9 mouse cellular contexts compared by ENCODE assay signal in the genomic region with DNA sequence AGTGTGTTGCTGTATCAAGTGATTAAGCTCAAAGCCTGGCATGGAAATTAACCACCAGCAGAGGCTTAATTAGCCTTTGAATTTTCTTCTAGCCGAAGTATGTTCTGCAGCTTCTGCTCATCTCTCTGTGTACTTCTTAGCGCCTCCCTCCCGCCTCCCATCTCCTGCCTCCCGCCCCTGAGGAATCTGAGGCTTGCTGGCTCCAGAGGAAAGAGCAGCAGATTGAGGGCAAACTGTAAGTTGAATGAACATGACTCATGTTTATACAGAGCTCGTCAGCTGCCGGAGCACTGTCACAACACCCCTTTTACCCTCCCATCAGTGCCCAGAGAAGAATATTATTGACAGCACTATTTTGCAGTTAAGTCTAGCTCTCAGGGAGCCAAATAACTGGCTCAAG. TPM values are rescaled to one million over a fixed set of nuclear protein-coding genes. Genes with fewer than 3 reads are reported as not detected.
A peak's percentile ranks its signal among the peaks of the same experiment; 100 is the strongest.
DNase-seq lines count a peak whose midpoint lies in the region; ATAC-seq lines count a peak whose summit lies in the region.
"Had no signal": no experiment of that assay in that cellular context is flagged by ENCODE, and none has a peak within 500 bp of the region (broad histone marks: within the 10 kb centered on the region; RNA-seq: fewer than 3 reads in every experiment).

No protein-coding gene starts in this region.

- peak; percentile 24 for DNase-seq in ovary, adult 18-20 months (ENCODE audit: low spot score)
- no peak for DNase-seq in ovary, postnatal 10 days (ENCODE audit: low spot score)
- peak; percentile 26 for DNase-seq in embryonic facial prominence, embryonic 10.5 days (ENCODE audit: low spot score)
- DNase-seq in right cerebral cortex, postnatal 25 days: peak; percentile 39
- DNase-seq in heart, adult 9 months (ENCODE audit: low spot score in 2 of 2): no peak

- peak; percentile 48 for ATAC-seq in hindbrain, embryonic 16.5 days
- ATAC-seq in hindbrain, embryonic 12.5 days (ENCODE audit: low FRiP score): no peak
- no peak; the same call in 1 of the 2 replicates for ATAC-seq in intestine, embryonic 15.5 days

- no peaks in the 10 kb centered on the region for H3K27me3 ChIP-seq in hindbrain, embryonic 16.5 days (replicated peaks; ENCODE audit: control insufficient read depth, insufficient read depth, low read length)
- H3K27me3 ChIP-seq in hindbrain, embryonic 12.5 days: no peaks in the 10 kb centered on the region
- H3K27me3 ChIP-seq in embryonic facial prominence, embryonic 10.5 days (replicated peaks; ENCODE audit: low read depth, poor library complexity, severe bottlenecking): no peaks in the 10 kb centered on the region
- H3K27me3 ChIP-seq in intestine, embryonic 15.5 days (replicated peaks): no peaks in the 10 kb centered on the region

- no peaks in the 10 kb centered on the region for H3K36me3 ChIP-seq in hindbrain, embryonic 16.5 days (ENCODE audit: control insufficient read depth, insufficient read depth, low read length)
- no peaks in the 10 kb centered on the region for H3K36me3 ChIP-seq in hindbrain, embryonic 12.5 days
- no peaks in the 10 kb centered on the region for H3K36me3 ChIP-seq in embryonic facial prominence, embryonic 10.5 days (replicated peaks)
- no peaks in the 10 kb centered on the region for H3K36me3 ChIP-seq in intestine, embryonic 15.5 days

- no peak overlapping the region for H3K4me3 ChIP-seq in hindbrain, embryonic 16.5 days (ENCODE audit: low read length)
- no peak overlapping the region for H3K4me3 ChIP-seq in hindbrain, embryonic 12.5 days
- H3K4me3 ChIP-seq in embryonic facial prominence, embryonic 10.5 days: no peak overlapping the region
- no peak overlapping the region for H3K4me3 ChIP-seq in intestine, embryonic 15.5 days (replicated peaks)

- H3K4me1 ChIP-seq in hindbrain, embryonic 16.5 days (ENCODE audit: control insufficient read depth, insufficient read depth, low read depth, low read length): no peaks in the 10 kb centered on the region
- H3K4me1 ChIP-seq in hindbrain, embryonic 12.5 days: peaks cover 9% of the 10 kb centered on the region; the same call in 1 of the 2 replicates
- peaks cover 17% of the 10 kb centered on the region for H3K4me1 ChIP-seq in embryonic facial prominence, embryonic 10.5 days
- H3K4me1 ChIP-seq in intestine, embryonic 15.5 days (replicated peaks): peaks cover 3% of the 10 kb centered on the region; the same call in 1 of the 2 replicates

- no peak overlapping the region for H3K9ac ChIP-seq in hindbrain, embryonic 16.5 days (ENCODE audit: low read depth, low read length)
- H3K9ac ChIP-seq in hindbrain, embryonic 12.5 days: no peak overlapping the region
- H3K9ac ChIP-seq in intestine, embryonic 15.5 days: no peak overlapping the region
- H3K9ac ChIP-seq: liver, embryonic 14.5 days had no signal

- H3K4me2 ChIP-seq in hindbrain, embryonic 16.5 days (ENCODE audit: low read length): no peak overlapping the region
- H3K4me2 ChIP-seq in hindbrain, embryonic 12.5 days (replicated peaks): no peak overlapping the region
- no peak overlapping the region for H3K4me2 ChIP-seq in intestine, embryonic 15.5 days (replicated peaks)

- no peaks in the 10 kb centered on the region for H3K9me3 ChIP-seq in hindbrain, embryonic 16.5 days (ENCODE audit: control insufficient read depth, low read length)
- no peaks in the 10 kb centered on the region for H3K9me3 ChIP-seq in hindbrain, embryonic 12.5 days (replicated peaks)
- no peaks in the 10 kb centered on the region for H3K9me3 ChIP-seq in embryonic facial prominence, embryonic 10.5 days
- no peaks in the 10 kb centered on the region for H3K9me3 ChIP-seq in intestine, embryonic 15.5 days

- WGBS in hindbrain, embryonic 16.5 days: 38% methylated on average over 6 of the region's 6 CpGs
- 36% methylated on average over 6 of the region's 6 CpGs for WGBS in hindbrain, embryonic 12.5 days
- 30% methylated on average over 6 of the region's 6 CpGs for WGBS in embryonic facial prominence, embryonic 10.5 days
- 16% methylated on average over 6 of the region's 6 CpGs for WGBS in intestine, embryonic 15.5 days

- H3K27ac ChIP-seq in hindbrain, embryonic 16.5 days (ENCODE audit: low read depth, low read length): 0 out of 2 replicates have a peak overlapping the region, but pooled peaks have one; percentile 8
- no peak overlapping the region for H3K27ac ChIP-seq in hindbrain, embryonic 12.5 days
- H3K27ac ChIP-seq in embryonic facial prominence, embryonic 10.5 days (replicated peaks): no peak overlapping the region
- H3K27ac ChIP-seq in intestine, embryonic 15.5 days: no peak overlapping the region
- H3K27ac ChIP-seq: liver, embryonic 14.5 days had no signal

RNA-seq across cellular contexts. Expression of gene Rab3b, which starts 27.0 kb away (rescaled TPM):
- polyA plus RNA-seq in hindbrain, embryonic 16.5 days (2015; fragmentation: Nextera tagmentation; extraction: Ambion mirVana): 217 and 249 TPM in 2 replicates
- polyA plus RNA-seq in hindbrain, embryonic 12.5 days (2016; fragmentation: Nextera tagmentation; extraction: Ambion mirVana): 39.5 and 45.5 TPM in 2 replicates
- 17.1 and 20.8 TPM in 2 replicates for polyA plus RNA-seq in embryonic facial prominence, embryonic 10.5 days (2016; fragmentation: Nextera tagmentation; extraction: Ambion mirVana)
- 11.1 and 11.7 TPM in 2 replicates for polyA plus RNA-seq in intestine, embryonic 15.5 days (2015; fragmentation: Nextera tagmentation; extraction: Ambion mirVana)

RNA-seq across cellular contexts. Expression of gene A730015C16Rik, which starts 57.4 kb away (rescaled TPM):
- 0.66 and 1.0 TPM in 2 replicates for polyA plus RNA-seq in hindbrain, embryonic 16.5 days (2015; fragmentation: Nextera tagmentation; extraction: Ambion mirVana)
- 1.6 and 3.1 TPM in 2 replicates for polyA plus RNA-seq in hindbrain, embryonic 12.5 days (2016; fragmentation: Nextera tagmentation; extraction: Ambion mirVana)
- 1.3 and 1.9 TPM in 2 replicates for polyA plus RNA-seq in embryonic facial prominence, embryonic 10.5 days (2016; fragmentation: Nextera tagmentation; extraction: Ambion mirVana)
- polyA plus RNA-seq in intestine, embryonic 15.5 days (2015; fragmentation: Nextera tagmentation; extraction: Ambion mirVana): 0.49 and 0.69 TPM in 2 replicates

RNA-seq across cellular contexts. Expression of gene Kti12, which starts 58.3 kb away (rescaled TPM):
- polyA plus RNA-seq in hindbrain, embryonic 16.5 days (2015; fragmentation: Nextera tagmentation; extraction: Ambion mirVana): 26.1 and 27.7 TPM in 2 replicates
- polyA plus RNA-seq in hindbrain, embryonic 12.5 days (2016; fragmentation: Nextera tagmentation; extraction: Ambion mirVana): 37.0 and 39.8 TPM in 2 replicates
- 65.3 and 70.6 TPM in 2 replicates for polyA plus RNA-seq in embryonic facial prominence, embryonic 10.5 days (2016; fragmentation: Nextera tagmentation; extraction: Ambion mirVana)
- 57.6 and 57.8 TPM in 2 replicates for polyA plus RNA-seq in intestine, embryonic 15.5 days (2015; fragmentation: Nextera tagmentation; extraction: Ambion mirVana)

Comparison
In these comparisons a context has a peak if more than half of its experiments do, and no peak if none do; other contexts are left out.
1. DNase-seq: peak in ovary, adult 18-20 months (single experiment), embryonic facial prominence, embryonic 10.5 days (single experiment) and right cerebral cortex, postnatal 25 days (single experiment); none in ovary, postnatal 10 days (single experiment) and heart, adult 9 months (0 of 2).